Comparison of ENCODE assay signal across 7 mouse cellular contexts in the genomic region with DNA sequence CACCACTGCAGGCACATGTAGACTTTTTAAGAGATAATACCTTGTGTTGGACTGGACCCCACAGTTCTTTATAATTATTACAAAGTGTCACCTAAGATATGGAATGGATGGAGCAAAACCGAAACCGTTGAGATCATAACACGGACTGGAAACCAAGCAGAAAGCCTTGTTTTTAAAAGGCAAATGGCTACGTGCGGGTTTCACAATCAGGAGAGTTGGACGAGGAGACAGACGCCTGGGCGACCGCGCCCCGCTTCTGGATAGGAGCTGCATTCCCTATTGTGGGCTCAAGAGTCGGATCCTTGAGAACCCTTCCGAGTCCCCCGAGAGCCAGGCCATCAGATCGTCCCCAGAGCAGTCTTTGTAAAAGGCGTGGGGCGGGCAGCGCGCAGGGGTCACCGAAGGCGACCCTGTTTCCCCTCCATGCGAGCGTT. TPM values are rescaled to one million over a fixed set of nuclear protein-coding genes. Genes with fewer than 3 reads are reported as not detected.
DNase-seq lines count a peak whose midpoint lies in the region; ATAC-seq lines count a peak whose summit lies in the region.

No protein-coding gene starts in this region.

- WGBS in lung, embryonic 15.5 days: under 1% methylated on average over 23 of the region's 23 CpGs
- WGBS in hindbrain, embryonic 12.5 days: under 1% methylated on average over 23 of the region's 23 CpGs
- 1% methylated on average over 23 of the region's 23 CpGs for WGBS in midbrain, embryonic 10.5 days

- H3K36me3 ChIP-seq in lung, embryonic 15.5 days: no peaks in the 10 kb centered on the region
- H3K36me3 ChIP-seq in hindbrain, embryonic 12.5 days: 0 out of 2 replicates have a peak, but pooled peaks cover 6% of the 10 kb centered on the region
- H3K36me3 ChIP-seq in midbrain, embryonic 10.5 days: peaks cover 24% of the 10 kb centered on the region

- peak overlapping the region; percentile 88 for H3K4me3 ChIP-seq in lung, embryonic 15.5 days
- peak overlapping the region; percentile 92 for H3K4me3 ChIP-seq in hindbrain, embryonic 12.5 days
- peak overlapping the region; percentile 98 for H3K4me3 ChIP-seq in midbrain, embryonic 10.5 days

- ATAC-seq in lung, embryonic 15.5 days (ENCODE audit: borderline replicate concordance, extremely low read depth, low FRiP score, low TSS enrichment): no peak; the same call in 1 of the 2 replicates
- 0 out of 2 replicates have a peak, but pooled peaks have one; percentile 2 for ATAC-seq in common myeloid progenitor, adult 5-6 weeks (replicated peaks; ENCODE audit: low read depth, poor library complexity, severe bottlenecking)
- peak; percentile 80 for ATAC-seq in hindbrain, embryonic 12.5 days (ENCODE audit: low FRiP score)

- no peaks in the 10 kb centered on the region for H3K9me3 ChIP-seq in lung, embryonic 15.5 days
- no peaks in the 10 kb centered on the region for H3K9me3 ChIP-seq in hindbrain, embryonic 12.5 days (replicated peaks)
- no peaks in the 10 kb centered on the region for H3K9me3 ChIP-seq in midbrain, embryonic 10.5 days (replicated peaks)

- peak overlapping the region; percentile 66 for H3K4me2 ChIP-seq in lung, embryonic 15.5 days
- peak overlapping the region; percentile 78 for H3K4me2 ChIP-seq in hindbrain, embryonic 12.5 days (replicated peaks)

- no peaks in the 10 kb centered on the region for H3K27me3 ChIP-seq in lung, embryonic 15.5 days
- no peaks in the 10 kb centered on the region for H3K27me3 ChIP-seq in hindbrain, embryonic 12.5 days
- H3K27me3 ChIP-seq in midbrain, embryonic 10.5 days (ENCODE audit: low read depth, poor library complexity, severe bottlenecking): no peaks in the 10 kb centered on the region

- peak overlapping the region; percentile 90 for H3K27ac ChIP-seq in lung, embryonic 15.5 days
- H3K27ac ChIP-seq in hindbrain, embryonic 12.5 days: peak overlapping the region; percentile 87
- peak overlapping the region; percentile 99 for H3K27ac ChIP-seq in midbrain, embryonic 10.5 days (replicated peaks)

- H3K9ac ChIP-seq in lung, embryonic 15.5 days: peak overlapping the region; percentile 88
- H3K9ac ChIP-seq in hindbrain, embryonic 12.5 days: peak overlapping the region; percentile 84

- H3K4me1 ChIP-seq in lung, embryonic 15.5 days: peaks cover 20% of the 10 kb centered on the region
- peaks cover 24% of the 10 kb centered on the region for H3K4me1 ChIP-seq in hindbrain, embryonic 12.5 days
- H3K4me1 ChIP-seq in midbrain, embryonic 10.5 days: peaks cover 21% of the 10 kb centered on the region

- no peak for DNase-seq in lung, postnatal 10 days
- DNase-seq in midbrain, embryonic 10.5 days (ENCODE audit: low spot score): no peak
- DNase-seq in gastrocnemius, postnatal 25 days: no peak
- DNase-seq in gastrocnemius, postnatal 36 days: no peak

- intact Hi-C loops in gastrocnemius, postnatal 36 days (cut with DNase I): no loop called here

RNA-seq across cellular contexts. Expression of a gene that starts 0.6 kb away (rescaled TPM):
- polyA plus RNA-seq in lung, embryonic 15.5 days (2015; fragmentation: Nextera tagmentation; extraction: Ambion mirVana): 27.7 and 28.0 TPM in 2 replicates
- total RNA-seq in common myeloid progenitor, adult 5-6 weeks (2017): 76.3 and 90.5 TPM in 2 replicates
- 34.2 and 36.5 TPM in 2 replicates for polyA plus RNA-seq in hindbrain, embryonic 12.5 days (2016; fragmentation: Nextera tagmentation; extraction: Ambion mirVana)
- polyA plus RNA-seq in midbrain, embryonic 10.5 days (2016; fragmentation: Nextera tagmentation; extraction: Ambion mirVana): 38.9 and 39.5 TPM in 2 replicates
- total RNA-seq in gastrocnemius, postnatal 25 days (2021): 1 to 10 TPM; 8.9 to 9.6 TPM
- 1 to 10 TPM; 9.1 TPM for total RNA-seq in gastrocnemius, postnatal 36 days (2021)

RNA-seq across cellular contexts. Expression of a gene that starts 17.1 kb away (rescaled TPM):
- 12.7 and 13.5 TPM in 2 replicates for polyA plus RNA-seq in lung, embryonic 15.5 days (2015; fragmentation: Nextera tagmentation; extraction: Ambion mirVana)
- total RNA-seq in common myeloid progenitor, adult 5-6 weeks (2017): 50.4 and 79.0 TPM in 2 replicates
- polyA plus RNA-seq in hindbrain, embryonic 12.5 days (2016; fragmentation: Nextera tagmentation; extraction: Ambion mirVana): 16.2 and 17.5 TPM in 2 replicates
- 14.4 and 16.2 TPM in 2 replicates for polyA plus RNA-seq in midbrain, embryonic 10.5 days (2016; fragmentation: Nextera tagmentation; extraction: Ambion mirVana)
- 1 to 10 TPM; 4.2 to 4.4 TPM for total RNA-seq in gastrocnemius, postnatal 25 days (2021)
- 1 to 10 TPM; 3.8 to 5.9 TPM for total RNA-seq in gastrocnemius, postnatal 36 days (2021)
